Mouse (Mus musculus) CH12.LX (cell line): Measurements from ENCODE around the gene Siglech. TPM values are rescaled to one million over a fixed set of nuclear protein-coding genes. Genes with fewer than 3 reads are reported as not detected.

Experiments
- DNase-seq: peaks from one replicate; pipeline ENCODE4 v3.0.0-alpha.2; 2013; ENCODE audit errors: extremely low read depth
- H3K27ac ChIP-seq: 2 replicates; pipeline ENCODE4 v1.5.1; 2012; ENCODE audit warnings: low read depth, mild to moderate bottlenecking, control low read depth, moderate library complexity; ENCODE audit not compliant: insufficient read depth
- H3K27me3 ChIP-seq: replicated peaks from 2 replicates; pipeline ENCODE3; 2012; ENCODE audit warnings: inconsistent platforms
- H3K36me3 ChIP-seq, 2 experiments: replicated peaks in 1 of 2; 2 replicates each; pipeline versions ENCODE3 to v1.6.1; 2012; ENCODE audit warnings: inconsistent platforms in 1 of 2, low read length in 1 of 2, mild to moderate bottlenecking in 1 of 2, mixed read lengths in 1 of 2, moderate library complexity in 1 of 2; ENCODE audit not compliant: control insufficient read depth in 1 of 2, insufficient read depth in 1 of 2
- H3K4me1 ChIP-seq, 2 experiments: 2 replicates each; pipeline ENCODE4 v1.6.1; 2012; ENCODE audit warnings: inconsistent platforms in 1 of 2, moderate library complexity in 1 of 2; ENCODE audit not compliant: insufficient read depth in 2 of 2, control insufficient read depth in 1 of 2
- H3K4me2 ChIP-seq: 2 replicates; pipeline ENCODE4 v1.6.1; 2012; ENCODE audit warnings: low read depth, mild to moderate bottlenecking, control low read depth; ENCODE audit not compliant: poor library complexity, insufficient read depth, severe bottlenecking
- H3K4me3 ChIP-seq, 3 experiments: fragments of 150-350 bp in 1 of 3; sonication (generic) in 1 of 3; replicated peaks in 1 of 3; 2 replicates each; pipeline versions ENCODE3 to v1.5.1; 2011 to 2012; ENCODE audit warnings: low read depth in 2 of 3, low read length in 2 of 3, mild to moderate bottlenecking in 2 of 3, moderate library complexity in 2 of 3, control low read depth in 1 of 3, improper control_type of control experiment in 1 of 3, inconsistent platforms in 1 of 3, mixed read lengths in 1 of 3; ENCODE audit not compliant: poor library complexity in 1 of 3
- H3K79me2 ChIP-seq: replicated peaks from 2 replicates; pipeline ENCODE4 v1.6.1; 2012; ENCODE audit warnings: mild to moderate bottlenecking, moderate library complexity; ENCODE audit not compliant: control insufficient read depth, poor library complexity, insufficient read depth, severe bottlenecking; ENCODE audit errors: extremely low read depth
- H3K9ac ChIP-seq: 2 replicates; pipeline ENCODE4 v1.6.1; 2012; ENCODE audit warnings: low read depth, mild to moderate bottlenecking, control low read depth, moderate library complexity; ENCODE audit not compliant: insufficient read depth
- H3K9me3 ChIP-seq: replicated peaks from 2 replicates; pipeline ENCODE3; 2012; ENCODE audit warnings: low read length, inconsistent platforms, mixed read lengths
- CTCF ChIP-seq, 2 experiments: IDR thresholded peaks in 1 of 2; conservative IDR thresholded peaks in 1 of 2; 2 replicates each; pipeline ENCODE4 v1.5.1; 2011 to 2012; ENCODE audit warnings: low read depth in 2 of 2, low read length in 2 of 2, improper control_type of control experiment in 1 of 2, inconsistent platforms in 1 of 2, mild to moderate bottlenecking in 1 of 2, moderate library complexity in 1 of 2
- E2F4 ChIP-seq: IDR thresholded peaks from 2 replicates; pipeline ENCODE4 v1.6.1; 2011; ENCODE audit warnings: low read depth, low read length, improper control_type of control experiment; ENCODE audit not compliant: insufficient replicate concordance
- ELF1 ChIP-seq: IDR thresholded peaks from 2 replicates; pipeline ENCODE4 v1.6.1; 2014; ENCODE audit warnings: low read depth, mild to moderate bottlenecking, inconsistent platforms, low read length, improper control_type of control experiment
- EP300 ChIP-seq: IDR thresholded peaks from 2 replicates; pipeline ENCODE4 v1.6.1; 2011; ENCODE audit warnings: low read length, improper control_type of control experiment
- ETS1 ChIP-seq: conservative IDR thresholded peaks from 2 replicates; pipeline ENCODE4 v1.6.1; 2012; ENCODE audit warnings: low read depth, mild to moderate bottlenecking, inconsistent platforms, low read length, improper control_type of control experiment, moderate library complexity
- GABPA ChIP-seq: IDR thresholded peaks from 2 replicates; pipeline ENCODE4 v1.6.1; 2012; ENCODE audit warnings: low read depth, low read length, improper control_type of control experiment, inconsistent platforms; ENCODE audit not compliant: insufficient replicate concordance
- HCFC1 ChIP-seq: IDR thresholded peaks from 2 replicates; pipeline ENCODE4 v1.6.1; 2012; ENCODE audit warnings: low read depth, mild to moderate bottlenecking, inconsistent platforms, low read length, improper control_type of control experiment
- KAT2A ChIP-seq: IDR thresholded peaks from 2 replicates; pipeline ENCODE4 v1.6.1; 2012; ENCODE audit warnings: low read length, improper control_type of control experiment, inconsistent platforms; ENCODE audit not compliant: insufficient replicate concordance
- MAX ChIP-seq: IDR thresholded peaks from 2 replicates; pipeline ENCODE4 v1.6.1; 2011; ENCODE audit warnings: low read length, improper control_type of control experiment
- MAZ ChIP-seq: IDR thresholded peaks from 2 replicates; pipeline ENCODE4 v1.6.1; 2012; ENCODE audit warnings: low read depth, mild to moderate bottlenecking, inconsistent platforms, low read length, improper control_type of control experiment, moderate library complexity
- MEF2A ChIP-seq: IDR thresholded peaks from 2 replicates; pipeline ENCODE4 v1.6.1; 2014; ENCODE audit warnings: low read depth, mild to moderate bottlenecking, inconsistent platforms, low read length, improper control_type of control experiment, borderline replicate concordance
- MYC ChIP-seq: IDR thresholded peaks from 2 replicates; pipeline ENCODE4 v1.6.1; 2011; ENCODE audit warnings: low read depth, mild to moderate bottlenecking, improper control_type of control experiment, low read length
- PAX5 ChIP-seq: IDR thresholded peaks from 2 replicates; pipeline ENCODE4 v1.6.1; 2012; ENCODE audit warnings: low read length, inconsistent platforms, mixed read lengths
- POLR2AphosphoS2 ChIP-seq: IDR thresholded peaks from 2 replicates; pipeline ENCODE4 v1.6.1; 2011; ENCODE audit warnings: low read depth, low read length, improper control_type of control experiment
- RAD21 ChIP-seq: IDR thresholded peaks from 2 replicates; pipeline ENCODE4 v1.6.1; 2011; ENCODE audit warnings: low read depth, mild to moderate bottlenecking, low read length, improper control_type of control experiment, moderate library complexity
- RCOR1 ChIP-seq: conservative IDR thresholded peaks from 2 replicates; pipeline ENCODE4 v1.6.1; 2012; ENCODE audit warnings: low read depth, mild to moderate bottlenecking, inconsistent platforms, low read length, improper control_type of control experiment
- SMC3 ChIP-seq: IDR thresholded peaks from 2 replicates; pipeline ENCODE4 v1.6.1; 2011; ENCODE audit warnings: low read depth, low read length, improper control_type of control experiment
- TBP ChIP-seq: conservative IDR thresholded peaks from 2 replicates; pipeline ENCODE4 v1.6.1; 2011; ENCODE audit warnings: low read depth, low read length, improper control_type of control experiment
- UBTF ChIP-seq: IDR thresholded peaks from 2 replicates; pipeline ENCODE4 v1.6.1; 2012; ENCODE audit warnings: low read depth, mild to moderate bottlenecking, inconsistent platforms, low read length, improper control_type of control experiment, moderate library complexity
- USF1 ChIP-seq: IDR thresholded peaks from 2 replicates; pipeline ENCODE4 v1.6.1; 2014; ENCODE audit warnings: low read depth, mild to moderate bottlenecking, inconsistent platforms, low read length, improper control_type of control experiment
- USF2 ChIP-seq: conservative IDR thresholded peaks from 2 replicates; pipeline ENCODE4 v1.6.1; 2011; ENCODE audit warnings: low read depth, low read length, improper control_type of control experiment
- ZKSCAN1 ChIP-seq: IDR thresholded peaks from 2 replicates; pipeline ENCODE4 v1.6.1; 2012; ENCODE audit warnings: low read depth, inconsistent platforms, low read length, improper control_type of control experiment, borderline replicate concordance
- dilution Hi-C: fragments of 300-500 bp; cut with MboI; formaldehyde crosslinking; loops from 2 replicates; pipeline ENCODE4 v1.14.3; 2020; ENCODE audit warnings: low sequenced_read_pairs; ENCODE audit not compliant: extremely low pct_unique_long_range_greater_than_20kb, extremely low pct_ligation_motif_present
- in situ Hi-C: fragments of 300-500 bp; cut with MboI; formaldehyde crosslinking; loops from 3 replicates; pipeline ENCODE4 v1.14.3; 2019; ENCODE audit warnings: low sequenced_read_pairs, low pct_ligation_motif_present, low pct_unique_long_range_greater_than_20kb, mixed read lengths
- polyA plus RNA-seq: library from polyadenylated mRNA; unstranded; fragments of >175 nt; gene quantifications from 2 replicates; pipeline ENCODE4 v1.2.1, GENCODE M21; 2012; ENCODE audit warnings: low read depth; ENCODE audit not compliant: insufficient read length
- total RNA-seq, 2 experiments: library from RNA; depleted of rRNA; stranded (reverse); fragments of 300-350 nt in 1 of 2; fragments of >200 nt in 1 of 2; gene quantifications; 2 replicates each; pipeline ENCODE4 v1.2.3; 2012 to 2014

Gene Siglech
- total and polyA plus RNA-seq, 3 experiments, result 0.35 to 0.66 TPM; not detected in 1

DNA sequence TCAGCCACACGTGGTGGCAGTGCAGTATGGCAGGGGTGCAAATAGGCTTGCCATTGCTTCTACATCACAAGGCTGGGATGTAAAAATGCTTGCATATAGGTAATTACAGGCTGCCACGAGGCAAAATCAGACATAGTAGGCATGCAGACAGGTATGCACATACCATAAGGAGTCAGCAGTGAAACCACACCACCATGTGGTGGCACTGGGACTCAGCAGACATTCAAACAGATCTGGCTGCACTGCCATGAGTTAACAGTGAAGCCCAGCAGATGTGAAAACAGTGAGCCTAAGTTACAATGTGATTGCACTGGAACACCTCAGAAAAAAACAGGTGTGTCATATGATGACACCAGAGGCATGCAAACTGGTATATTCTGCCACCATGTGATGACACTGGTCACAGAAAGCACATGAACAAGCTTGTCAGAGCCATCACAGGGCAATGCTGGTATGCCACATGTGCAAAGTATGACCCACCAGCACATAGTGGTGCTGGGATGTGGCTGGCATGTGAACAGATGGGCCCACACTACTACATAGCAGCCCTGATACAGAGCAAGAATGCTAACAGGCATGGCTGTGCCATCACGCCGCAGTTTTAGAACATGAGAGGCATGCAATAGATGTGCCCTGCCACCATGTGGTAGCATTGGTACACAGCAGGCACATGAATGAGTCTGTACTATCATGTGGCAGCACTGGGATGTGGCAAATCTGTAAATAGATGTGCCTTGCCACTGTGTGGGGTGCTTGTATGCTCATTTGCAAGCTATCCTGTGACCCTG is 30.7 kb upstream of the Siglech start:
- Histone ChIP-seq H3K9me3 (no peaks in the 10 kb centered on the region), H3K27me3 (no peaks in the 10 kb centered on the region), H3K27ac (no peak overlapping the region), H3K79me2 (no peaks in the 10 kb centered on the region), H3K4me2 (no peak overlapping the region), H3K4me3 (no peak overlapping the region), H3K36me3 (no peaks in the 10 kb centered on the region), H3K4me1 (peaks cover 3 to 4% of the 10 kb centered on the region in 2 experiments; a peak in 1 of 4 replicates), H3K9ac (no peak overlapping the region)
- DNase-seq, result peak; percentile 46
- in situ Hi-C loops (no loop called here), dilution Hi-C loops (no loop called here)
- no peak for TF ChIP-seq UBTF
- no peak for TF ChIP-seq EP300
- no peak for TF ChIP-seq RCOR1
- TF ChIP-seq KAT2A, result no peak
- TF ChIP-seq ZKSCAN1, result no peak
- TF ChIP-seq HCFC1, result no peak
- TF ChIP-seq MYC, result peak; percentile 51; the same call in 1 of the 2 replicates
- TF ChIP-seq MEF2A, result no peak
- no peak for TF ChIP-seq POLR2AphosphoS2
- peak; percentile 38; the same call in 1 of the 2 replicates for TF ChIP-seq MAX
- TF ChIP-seq ELF1, result no peak
- peak; percentile 57 for TF ChIP-seq SMC3
- TF ChIP-seq TBP, result no peak
- peak; percentile 65 for TF ChIP-seq RAD21
- TF ChIP-seq E2F4, result no peak
- no peak for TF ChIP-seq PAX5
- TF ChIP-seq CTCF (conservative IDR thresholded peaks at IDR 0.05 in 1 of 2, IDR thresholded peaks at IDR 0.05 in 1 of 2; ENCODE audit: low read depth in 2 of 2, low read length in 2 of 2), result peak; percentile 52 to 67

DNA sequence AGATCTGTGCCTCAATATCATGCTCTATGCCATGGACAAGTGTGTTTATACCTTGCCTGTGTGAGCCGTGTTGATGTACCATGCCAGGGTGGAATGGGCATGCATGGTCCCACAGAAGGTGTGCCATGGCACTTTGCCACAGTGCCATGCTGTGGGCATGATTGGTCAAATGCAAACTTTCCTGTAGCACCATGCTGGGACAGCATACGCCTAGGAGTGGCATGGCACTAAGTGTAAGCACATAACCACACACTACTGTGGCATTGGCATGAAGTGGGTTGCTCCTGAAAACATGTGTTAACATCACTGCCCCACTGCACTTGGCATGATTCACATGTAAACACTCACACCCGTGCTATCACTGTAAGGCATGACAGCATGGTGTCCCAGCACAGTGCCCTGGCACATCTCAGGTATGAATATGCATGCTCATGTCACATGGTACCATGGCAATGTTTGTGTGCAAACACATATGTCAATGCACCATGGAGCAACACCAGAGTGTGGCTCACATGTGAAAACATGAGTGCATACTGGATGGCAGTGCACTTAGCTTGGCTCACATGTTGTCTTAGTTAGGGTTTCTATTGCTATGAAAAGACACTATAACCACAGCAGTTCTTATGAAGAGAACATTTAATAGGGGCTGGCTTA is 24.2 kb upstream of the Siglech start:
- Histone ChIP-seq H3K27ac (no peak overlapping the region), H3K4me3 (no peak overlapping the region), H3K27me3 (no peaks in the 10 kb centered on the region), H3K4me1 (0 out of 4 replicates have a peak, but pooled peaks cover 0 to 2% of the 10 kb centered on the region in 2 experiments), H3K4me2 (no peak overlapping the region), H3K79me2 (no peaks in the 10 kb centered on the region), H3K9ac (no peak overlapping the region), H3K36me3 (no peaks in the 10 kb centered on the region), H3K9me3 (no peaks in the 10 kb centered on the region)
- in situ Hi-C loops, result no loop called here
- dilution Hi-C loops, result no loop called here
- TF ChIP-seq MAZ, result no peak
- TF ChIP-seq USF2, result no peak
- no peak for TF ChIP-seq HCFC1
- no peak for TF ChIP-seq ETS1
- no peak for TF ChIP-seq GABPA
- no peak for TF ChIP-seq MAX
- TF ChIP-seq UBTF, result no peak
- TF ChIP-seq USF1, result no peak
- DNase-seq, result no peak
